Mouse (Mus musculus): ENCODE measurements around the gene Gm11213. TPM values are rescaled to one million over a fixed set of nuclear protein-coding genes. Genes with fewer than 3 reads are reported as not detected.

The Gm11213 gene
- total and polyA plus RNA-seq, 2 experiments from 2014 or later, result not detected

- H3K9me3 ChIP-seq (ENCODE audit: low read length), result no peaks in the 10 kb centered on the region
- 0 out of 2 replicates have a peak overlapping the region, but pooled peaks have one; percentile 59 for H3K9ac ChIP-seq (replicated peaks; ENCODE audit: low read length)
- H3K4me1 ChIP-seq (ENCODE audit: insufficient read depth, low read length), result no peaks in the 10 kb centered on the region; the same call in 1 of the 2 replicates
- TF ChIP-seq CTCF (IDR thresholded peaks at IDR 0.05; ENCODE audit: low read depth), result no peak
- peak overlapping the region; percentile 93 for H3K4me2 ChIP-seq (ENCODE audit: low read depth, low read length)
- DNase-seq (ENCODE audit: low spot score) (no peak), ATAC-seq (no peak)
- no peak overlapping the region for H3K4me3 ChIP-seq (ENCODE audit: low read length)
- WGBS, result 33% methylated on average over 16 of the region's 16 CpGs
- H3K27ac ChIP-seq, result no peak overlapping the region
- no peaks in the 10 kb centered on the region for H3K27me3 ChIP-seq (ENCODE audit: insufficient read depth, low read length)
- H3K36me3 ChIP-seq (ENCODE audit: insufficient read depth, low read length), result peaks cover 8% of the 10 kb centered on the region
Observed at GRCm38 (mm10) chr4:63557124-63558059, 47.7 kb downstream of the Gm11213 start.

GRCm38 (mm10) chr4:63556665-63557064, 48.4 kb downstream of the Gm11213 start:
- no peaks in the 10 kb centered on the region; the same call in 1 of the 2 replicates for H3K4me1 ChIP-seq (ENCODE audit: insufficient read depth, low read length)
- TF ChIP-seq CTCF (IDR thresholded peaks at IDR 0.05; ENCODE audit: low read depth), result no peak
- ATAC-seq (no peak), DNase-seq (ENCODE audit: low spot score) (no peak)
- no peak overlapping the region for H3K27ac ChIP-seq
- 74% methylated on average over 5 of the region's 5 CpGs for WGBS
- H3K27me3 ChIP-seq (ENCODE audit: insufficient read depth, low read length), result no peaks in the 10 kb centered on the region
- H3K36me3 ChIP-seq (ENCODE audit: insufficient read depth, low read length), result peaks cover 15% of the 10 kb centered on the region
- no peaks in the 10 kb centered on the region for H3K9me3 ChIP-seq (ENCODE audit: low read length)
- H3K4me2 ChIP-seq (ENCODE audit: low read depth, low read length), result no peak overlapping the region
- no peak overlapping the region for H3K4me3 ChIP-seq (ENCODE audit: low read length)
- H3K9ac ChIP-seq (replicated peaks; ENCODE audit: low read length), result no peak overlapping the region

GRCm38 (mm10) chr4:63555111-63555510, 50.0 kb downstream of the Gm11213 start:
- no peak overlapping the region for H3K9ac ChIP-seq (replicated peaks; ENCODE audit: low read length)
- no peak overlapping the region for H3K27ac ChIP-seq
- no peak for TF ChIP-seq CTCF (IDR thresholded peaks at IDR 0.05; ENCODE audit: low read depth)
- H3K4me1 ChIP-seq (ENCODE audit: insufficient read depth, low read length), result no peaks in the 10 kb centered on the region; the same call in 1 of the 2 replicates
- no peak overlapping the region for H3K4me3 ChIP-seq (ENCODE audit: low read length)
- H3K4me2 ChIP-seq (ENCODE audit: low read depth, low read length), result no peak overlapping the region
- ATAC-seq (no peak), DNase-seq (ENCODE audit: low spot score) (no peak)
- 97% methylated on average over 2 of the region's 2 CpGs for WGBS
- H3K27me3 ChIP-seq (ENCODE audit: insufficient read depth, low read length), result no peaks in the 10 kb centered on the region
- H3K9me3 ChIP-seq (ENCODE audit: low read length), result no peaks in the 10 kb centered on the region
- peaks cover 26% of the 10 kb centered on the region for H3K36me3 ChIP-seq (ENCODE audit: insufficient read depth, low read length)

- H3K4me1 ChIP-seq (ENCODE audit: insufficient read depth, low read length), result no peaks in the 10 kb centered on the region; the same call in 1 of the 2 replicates
- no peak for ATAC-seq
- no peaks in the 10 kb centered on the region for H3K9me3 ChIP-seq (ENCODE audit: low read length)
- peaks cover 28% of the 10 kb centered on the region for H3K36me3 ChIP-seq (ENCODE audit: insufficient read depth, low read length)
- no peak overlapping the region for H3K9ac ChIP-seq (replicated peaks; ENCODE audit: low read length)
- no peak for DNase-seq (ENCODE audit: low spot score)
- WGBS, result 31% methylated on average over 3 of the region's 3 CpGs
- H3K27ac ChIP-seq, result no peak overlapping the region
- no peaks in the 10 kb centered on the region for H3K27me3 ChIP-seq (ENCODE audit: insufficient read depth, low read length)
- no peak overlapping the region for H3K4me3 ChIP-seq (ENCODE audit: low read length)
- H3K4me2 ChIP-seq (ENCODE audit: low read depth, low read length), result no peak overlapping the region
- TF ChIP-seq CTCF (IDR thresholded peaks at IDR 0.05; ENCODE audit: low read depth), result no peak
Observed at GRCm38 (mm10) chr4:63554616-63555015, 50.4 kb downstream of the Gm11213 start.

- TF ChIP-seq CTCF (IDR thresholded peaks at IDR 0.05; ENCODE audit: low read depth), result no peak
- Histone ChIP-seq H3K4me1 (ENCODE audit: insufficient read depth, low read length) (no peaks in the 10 kb centered on the region; the same call in 1 of the 2 replicates), H3K36me3 (ENCODE audit: insufficient read depth, low read length) (peaks cover 35% of the 10 kb centered on the region), H3K27me3 (ENCODE audit: insufficient read depth, low read length) (no peaks in the 10 kb centered on the region), H3K9ac (replicated peaks; ENCODE audit: low read length) (no peak overlapping the region), H3K9me3 (ENCODE audit: low read length) (no peaks in the 10 kb centered on the region), H3K27ac (no peak overlapping the region), H3K4me3 (ENCODE audit: low read length) (no peak overlapping the region), H3K4me2 (ENCODE audit: low read depth, low read length) (no peak overlapping the region)
- ATAC-seq (no peak), DNase-seq (ENCODE audit: low spot score) (no peak)
- WGBS, result 25% methylated on average over 4 of the region's 4 CpGs
Observed at GRCm38 (mm10) chr4:63553789-63554576, 51.1 kb downstream of the Gm11213 start.

GRCm38 (mm10) chr4:63552865-63553264, 52.2 kb downstream of the Gm11213 start:
- no peak overlapping the region for H3K4me2 ChIP-seq (ENCODE audit: low read depth, low read length)
- H3K36me3 ChIP-seq (ENCODE audit: insufficient read depth, low read length), result peaks cover 40% of the 10 kb centered on the region
- H3K27me3 ChIP-seq (ENCODE audit: insufficient read depth, low read length), result no peaks in the 10 kb centered on the region
- H3K9me3 ChIP-seq (ENCODE audit: low read length), result no peaks in the 10 kb centered on the region
- H3K27ac ChIP-seq, result no peak overlapping the region
- no peak for ATAC-seq
- 81% methylated on average over 1 of the region's 1 CpGs for WGBS
- DNase-seq (ENCODE audit: low spot score), result no peak
- H3K4me3 ChIP-seq (ENCODE audit: low read length), result no peak overlapping the region
- TF ChIP-seq CTCF (IDR thresholded peaks at IDR 0.05; ENCODE audit: low read depth), result no peak
- no peaks in the 10 kb centered on the region; the same call in 1 of the 2 replicates for H3K4me1 ChIP-seq (ENCODE audit: insufficient read depth, low read length)
- H3K9ac ChIP-seq (replicated peaks; ENCODE audit: low read length), result no peak overlapping the region
